Mouse (Mus musculus) neutrophil, adult 59 days (primary cell): ENCODE measurements around the gene Sephs1. TPM values are rescaled to one million over a fixed set of nuclear protein-coding genes. Genes with fewer than 3 reads are reported as not detected.

ENCODE experiments used
- total RNA-seq, 2 experiments: library from RNA; stranded (reverse); gene quantifications; 1 replicate in 1 of 2; 2 replicates in 1 of 2; pipeline ENCODE4 v1.2.4; 2023

The Sephs1 gene
- total RNA-seq = 10 to 100 TPM; 16.5 to 25.6 TPM

DNA sequence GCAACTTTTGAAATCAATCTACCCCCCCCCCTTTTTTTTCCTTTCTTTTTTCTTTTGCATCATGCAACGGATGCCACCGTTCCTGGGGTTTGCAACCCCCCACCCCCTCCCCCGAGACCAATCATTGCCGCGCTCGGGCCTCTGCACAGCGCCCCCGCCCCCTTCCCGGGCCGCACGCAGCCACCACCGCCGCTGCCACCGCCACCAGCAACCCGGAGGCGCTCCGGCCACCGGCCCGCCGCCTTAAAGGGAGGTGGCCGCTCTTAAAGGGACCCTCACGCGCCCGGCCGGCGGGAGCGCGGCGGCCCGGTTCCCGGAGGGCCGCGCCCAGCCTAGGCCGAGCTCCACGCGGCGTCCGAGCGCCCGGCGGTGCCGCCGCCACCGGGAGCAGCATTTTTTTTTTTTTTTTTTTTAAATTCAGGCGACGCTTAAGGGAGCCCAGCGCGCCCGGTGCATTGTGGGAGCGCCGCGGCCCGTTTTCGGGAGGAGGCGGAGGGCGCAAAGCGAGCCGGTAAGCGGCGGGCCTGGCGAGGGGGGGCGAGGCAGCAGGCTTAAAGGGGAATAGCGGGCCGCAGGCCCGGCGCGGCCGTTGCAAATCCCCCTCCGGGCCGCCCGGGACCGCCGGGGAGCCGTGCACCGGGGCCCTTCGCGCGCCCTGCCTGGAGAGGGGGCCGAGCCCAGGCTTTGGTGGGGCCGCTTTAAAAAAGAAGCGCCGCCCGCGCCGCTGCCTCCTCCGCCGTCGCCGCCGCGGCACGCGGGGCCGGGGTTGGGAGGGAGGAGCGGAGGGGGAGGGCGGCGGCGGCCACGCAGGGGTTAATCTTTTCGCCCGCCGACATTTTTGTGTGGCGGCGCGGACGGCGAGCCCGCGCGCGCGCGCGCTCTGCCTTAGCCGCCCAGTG, at the start of gene Sephs1:
TSS of gene Sephs1 (plus strand) at position 215 of the 899 bp plus-strand sequence.

DNA sequence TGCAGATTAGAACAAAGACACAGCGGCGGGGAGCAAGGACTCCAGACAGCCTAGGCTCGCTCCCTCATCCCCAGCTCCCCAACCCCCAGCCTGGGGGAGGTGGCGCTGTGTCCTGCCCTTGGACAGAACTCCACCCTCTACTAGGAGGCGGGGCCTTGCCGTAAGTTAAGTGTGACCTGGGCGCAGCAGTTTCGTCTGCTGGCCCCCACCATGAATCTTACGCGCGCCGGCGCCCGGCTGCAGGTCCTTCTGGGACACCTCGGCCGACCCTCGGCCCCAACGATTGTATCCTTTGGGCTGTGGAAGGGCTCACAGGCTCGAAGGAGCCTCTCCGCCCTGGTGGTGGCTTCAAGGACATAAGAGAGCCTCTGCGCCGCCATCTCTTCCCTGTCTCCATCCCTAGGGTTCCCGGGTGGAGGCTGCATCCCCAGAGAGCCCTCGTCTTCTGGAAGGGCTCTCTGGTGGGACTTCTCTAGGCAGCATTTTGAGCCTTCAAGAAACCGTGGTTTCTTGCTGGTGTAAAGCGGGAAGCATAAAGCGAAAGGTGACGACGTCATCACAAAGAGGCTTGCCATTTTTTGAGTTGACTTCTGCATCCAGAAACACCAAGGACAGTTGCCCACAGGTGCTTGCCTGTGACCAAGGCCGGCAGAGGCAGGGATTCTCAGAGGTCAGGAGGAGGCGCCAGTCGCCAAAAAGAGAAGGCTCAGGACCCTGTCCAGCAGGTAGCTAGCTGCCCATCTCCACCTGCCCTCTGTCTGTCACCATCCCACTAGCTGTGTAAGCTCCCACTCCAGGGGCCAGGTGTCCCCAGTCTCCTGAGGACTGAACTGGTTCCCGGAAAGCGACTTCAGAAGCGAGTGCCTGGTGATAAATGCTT, 37.7 kb downstream of the Sephs1 start, which contains the start of gene Phyh:
TSS of gene Phyh (plus strand) at position 160 of the 880 bp plus-strand sequence.

Other genes starting within 250 kb of the Sephs1 start
- 10 to 100 TPM; 39.0 to 45.8 TPM for gene Prpf18, start 229.5 kb upstream of the Sephs1 start, total RNA-seq
- not detected for gene Bend7, start 163.7 kb upstream of the Sephs1 start, total RNA-seq
- 10 to 100 TPM; 34.5 to 39.1 TPM for gene Phyh, start 37.5 kb downstream of the Sephs1 start, total RNA-seq
- gene Ucma, start 94.6 kb downstream of the Sephs1 start, total RNA-seq = not detected
- 10 to 100 TPM; 25.3 to 29.8 TPM for gene Mcm10, start 131.2 kb downstream of the Sephs1 start, total RNA-seq
- 10 to 100 TPM; 23.9 to 24.1 TPM for gene Optn, start 182.5 kb downstream of the Sephs1 start, total RNA-seq